Mouse (Mus musculus): Measurements from ENCODE around the gene Clrn2. TPM values are rescaled to one million over a fixed set of nuclear protein-coding genes. Genes with fewer than 3 reads are reported as not detected.

Gene Clrn2
- total and polyA plus RNA-seq, 2 experiments = not detected

DNA sequence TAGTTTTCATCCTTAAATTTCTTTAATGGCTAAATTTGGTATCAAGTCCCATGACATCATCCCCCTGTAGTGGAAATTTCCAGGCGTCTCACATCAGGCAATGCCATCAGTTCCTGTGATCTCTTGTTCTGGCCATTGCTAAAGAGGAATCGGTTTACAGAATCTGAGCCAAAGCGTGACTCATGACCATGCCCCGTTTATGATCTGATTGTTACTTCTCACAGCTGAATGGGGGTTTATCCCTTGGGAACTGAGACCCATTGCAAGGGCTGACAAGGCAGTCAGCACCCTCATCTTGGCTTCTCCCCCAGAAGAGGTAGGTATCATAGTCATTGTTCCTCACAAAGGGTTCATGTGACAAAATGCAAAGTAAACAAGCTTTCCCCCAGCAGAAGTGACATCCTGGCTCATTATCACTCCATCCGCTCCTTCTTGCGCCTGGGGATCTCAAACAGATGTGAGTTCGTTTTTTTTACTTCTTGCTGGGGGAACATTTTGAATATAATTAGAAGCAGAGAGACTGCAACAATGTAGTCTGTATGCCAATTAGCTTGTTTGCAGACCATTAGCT is 19.4 kb downstream of the Clrn2 start:
- TF ChIP-seq POLR2A (IDR thresholded peaks at IDR 0.05; ENCODE audit: extremely low read depth, insufficient read depth, low read length) = no peak
- TF ChIP-seq CTCF (IDR thresholded peaks at IDR 0.05; ENCODE audit: low read depth, low read length) = no peak
- peaks cover 13% of the 10 kb centered on the region for H3K4me1 ChIP-seq (ENCODE audit: control insufficient read depth, insufficient read depth, low read length)
- no peak overlapping the region for H3K9ac ChIP-seq (ENCODE audit: low read depth, low read length)
- no peak overlapping the region for H3K4me3 ChIP-seq (ENCODE audit: insufficient read depth, low read depth, low read length)
- no peaks in the 10 kb centered on the region for H3K36me3 ChIP-seq (ENCODE audit: control insufficient read depth, insufficient read depth, low read length)
- 32% methylated on average over 7 of the region's 7 CpGs for WGBS
- peak; percentile 46 for DNase-seq (ENCODE audit: extremely low read depth, low read depth, low spot score)
- no peaks in the 10 kb centered on the region for H3K79me2 ChIP-seq (ENCODE audit: control insufficient read depth, insufficient read depth, low read length)
- no peaks in the 10 kb centered on the region for H3K27me3 ChIP-seq (ENCODE audit: control insufficient read depth, insufficient read depth, low read length)
- no peak overlapping the region for H3K27ac ChIP-seq (replicated peaks; ENCODE audit: insufficient read depth, low read depth, low read length)

DNA sequence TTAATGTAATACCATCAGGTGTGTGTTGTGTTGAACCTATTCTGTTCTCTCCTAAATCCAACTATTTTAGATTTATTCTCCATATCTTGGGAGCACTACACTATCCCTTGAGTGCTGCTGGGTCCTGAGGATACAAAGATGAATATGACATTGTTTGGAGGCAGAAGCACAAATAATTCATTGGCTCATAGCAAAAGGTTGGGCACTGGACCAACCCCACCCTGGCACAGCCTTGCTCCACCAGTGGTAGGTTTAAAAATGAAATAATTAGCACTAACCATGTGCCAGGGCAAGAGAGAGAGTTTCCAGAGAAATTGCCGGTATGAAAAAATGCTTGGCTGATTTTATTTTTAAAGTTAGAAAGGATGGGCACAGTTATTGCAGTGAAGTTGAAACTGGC is 20.0 kb downstream of the Clrn2 start:
- no peak for DNase-seq (ENCODE audit: extremely low read depth, low read depth, low spot score)
- TF ChIP-seq POLR2A (IDR thresholded peaks at IDR 0.05; ENCODE audit: extremely low read depth, insufficient read depth, low read length) (no peak), CTCF (IDR thresholded peaks at IDR 0.05; ENCODE audit: low read depth, low read length) (no peak)
- H3K4me3 ChIP-seq (ENCODE audit: insufficient read depth, low read depth, low read length) = no peak overlapping the region
- no peaks in the 10 kb centered on the region for H3K27me3 ChIP-seq (ENCODE audit: control insufficient read depth, insufficient read depth, low read length)
- no peaks in the 10 kb centered on the region for H3K36me3 ChIP-seq (ENCODE audit: control insufficient read depth, insufficient read depth, low read length)
- H3K27ac ChIP-seq (replicated peaks; ENCODE audit: insufficient read depth, low read depth, low read length) = peak overlapping the region; percentile 47; the same call in 1 of the 2 replicates
- H3K4me1 ChIP-seq (ENCODE audit: control insufficient read depth, insufficient read depth, low read length) = peaks cover 13% of the 10 kb centered on the region
- 28% methylated on average over 1 of the region's 1 CpGs for WGBS
- no peak overlapping the region for H3K9ac ChIP-seq (ENCODE audit: low read depth, low read length)
- no peaks in the 10 kb centered on the region for H3K79me2 ChIP-seq (ENCODE audit: control insufficient read depth, insufficient read depth, low read length)

DNA sequence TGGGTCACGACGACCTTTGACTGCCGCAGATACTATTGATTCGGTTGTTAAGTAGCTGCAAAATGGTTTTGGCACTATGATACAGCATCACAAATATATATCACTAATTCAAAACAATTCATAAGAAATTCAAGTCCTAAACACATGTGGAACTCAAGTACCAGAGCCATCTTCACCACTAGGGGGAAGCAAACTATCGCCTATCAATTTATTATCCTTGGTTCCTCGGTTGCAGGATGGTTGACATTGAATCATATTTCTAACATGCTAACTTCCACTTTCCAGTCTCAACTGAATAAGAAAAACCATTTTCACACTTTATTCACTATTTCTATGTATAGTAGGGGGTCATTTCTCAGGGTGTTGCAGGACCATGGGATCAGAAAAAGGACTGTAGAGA is 20.7 kb downstream of the Clrn2 start:
- no peaks in the 10 kb centered on the region for H3K79me2 ChIP-seq (ENCODE audit: control insufficient read depth, insufficient read depth, low read length)
- peak; percentile 86 for DNase-seq (ENCODE audit: extremely low read depth, low read depth, low spot score)
- H3K27ac ChIP-seq (replicated peaks; ENCODE audit: insufficient read depth, low read depth, low read length) = 0 out of 2 replicates have a peak overlapping the region, but pooled peaks have one; percentile 46
- 17% methylated on average over 6 of the region's 6 CpGs for WGBS
- H3K36me3 ChIP-seq (ENCODE audit: control insufficient read depth, insufficient read depth, low read length) = no peaks in the 10 kb centered on the region
- no peak overlapping the region for H3K4me3 ChIP-seq (ENCODE audit: insufficient read depth, low read depth, low read length)
- H3K9ac ChIP-seq (ENCODE audit: low read depth, low read length) = no peak overlapping the region
- no peaks in the 10 kb centered on the region for H3K27me3 ChIP-seq (ENCODE audit: control insufficient read depth, insufficient read depth, low read length)
- H3K4me1 ChIP-seq (ENCODE audit: control insufficient read depth, insufficient read depth, low read length) = peaks cover 13% of the 10 kb centered on the region
- TF ChIP-seq CTCF (IDR thresholded peaks at IDR 0.05; ENCODE audit: low read depth, low read length) (peak; percentile 65), POLR2A (IDR thresholded peaks at IDR 0.05; ENCODE audit: extremely low read depth, insufficient read depth, low read length) (no peak)

DNA sequence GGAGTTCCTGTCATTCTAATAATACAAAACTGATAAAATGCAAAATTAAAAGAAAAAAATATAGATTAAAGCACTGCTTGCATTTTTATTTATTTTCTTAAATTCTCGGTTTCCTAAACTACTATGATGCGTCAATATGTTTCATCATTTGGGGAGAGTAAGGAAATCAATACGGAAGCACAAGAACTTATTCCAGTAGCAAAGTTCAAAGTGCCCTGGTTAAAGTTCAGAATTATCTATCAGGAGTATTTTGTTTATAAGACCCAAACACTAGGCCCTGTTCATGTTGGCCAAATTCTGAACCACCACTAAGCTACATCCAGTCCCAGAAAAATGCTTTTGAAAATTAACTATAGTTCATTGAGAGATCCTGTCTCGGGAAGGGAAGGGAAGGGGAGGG is 21.2 kb downstream of the Clrn2 start:
- Histone ChIP-seq H3K27ac (replicated peaks; ENCODE audit: insufficient read depth, low read depth, low read length) (no peak overlapping the region), H3K4me1 (ENCODE audit: control insufficient read depth, insufficient read depth, low read length) (peaks cover 13% of the 10 kb centered on the region), H3K36me3 (ENCODE audit: control insufficient read depth, insufficient read depth, low read length) (no peaks in the 10 kb centered on the region), H3K9ac (ENCODE audit: low read depth, low read length) (no peak overlapping the region), H3K27me3 (ENCODE audit: control insufficient read depth, insufficient read depth, low read length) (no peaks in the 10 kb centered on the region), H3K79me2 (ENCODE audit: control insufficient read depth, insufficient read depth, low read length) (no peaks in the 10 kb centered on the region), H3K4me3 (ENCODE audit: insufficient read depth, low read depth, low read length) (no peak overlapping the region)
- DNase-seq (ENCODE audit: extremely low read depth, low read depth, low spot score) = peak; percentile 96
- 25% methylated on average over 3 of the region's 4 CpGs for WGBS
- TF ChIP-seq POLR2A (IDR thresholded peaks at IDR 0.05; ENCODE audit: extremely low read depth, insufficient read depth, low read length) (no peak), CTCF (IDR thresholded peaks at IDR 0.05; ENCODE audit: low read depth, low read length) (no peak)

DNA sequence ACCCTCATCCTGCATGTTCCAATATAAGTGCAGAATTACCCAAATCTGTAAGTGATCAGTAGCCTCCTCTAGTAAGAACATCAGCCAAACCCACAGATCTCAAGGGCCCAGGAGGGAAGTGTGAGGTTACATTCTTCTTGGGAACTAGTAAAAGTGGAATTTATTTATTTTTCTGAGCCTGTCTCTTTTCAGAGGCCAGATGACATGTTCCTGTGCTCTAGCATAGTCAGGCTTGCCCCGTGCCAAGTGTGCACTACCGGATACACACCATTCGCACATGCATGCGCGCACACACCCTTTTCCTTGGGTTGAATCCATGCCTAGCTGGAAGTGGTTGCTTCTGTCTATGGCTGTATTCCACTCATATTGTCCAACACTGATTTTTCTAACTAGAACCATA is 22.2 kb downstream of the Clrn2 start:
- 93% methylated on average over 5 of the region's 5 CpGs for WGBS
- Histone ChIP-seq H3K4me1 (ENCODE audit: control insufficient read depth, insufficient read depth, low read length) (peaks cover 13% of the 10 kb centered on the region), H3K27ac (replicated peaks; ENCODE audit: insufficient read depth, low read depth, low read length) (peak overlapping the region; percentile 89), H3K36me3 (ENCODE audit: control insufficient read depth, insufficient read depth, low read length) (no peaks in the 10 kb centered on the region), H3K9ac (ENCODE audit: low read depth, low read length) (no peak overlapping the region), H3K4me3 (ENCODE audit: insufficient read depth, low read depth, low read length) (no peak overlapping the region), H3K79me2 (ENCODE audit: control insufficient read depth, insufficient read depth, low read length) (no peaks in the 10 kb centered on the region), H3K27me3 (ENCODE audit: control insufficient read depth, insufficient read depth, low read length) (no peaks in the 10 kb centered on the region)
- DNase-seq (ENCODE audit: extremely low read depth, low read depth, low spot score) = no peak
- TF ChIP-seq POLR2A (IDR thresholded peaks at IDR 0.05; ENCODE audit: extremely low read depth, insufficient read depth, low read length) (no peak), CTCF (IDR thresholded peaks at IDR 0.05; ENCODE audit: low read depth, low read length) (no peak)

DNA sequence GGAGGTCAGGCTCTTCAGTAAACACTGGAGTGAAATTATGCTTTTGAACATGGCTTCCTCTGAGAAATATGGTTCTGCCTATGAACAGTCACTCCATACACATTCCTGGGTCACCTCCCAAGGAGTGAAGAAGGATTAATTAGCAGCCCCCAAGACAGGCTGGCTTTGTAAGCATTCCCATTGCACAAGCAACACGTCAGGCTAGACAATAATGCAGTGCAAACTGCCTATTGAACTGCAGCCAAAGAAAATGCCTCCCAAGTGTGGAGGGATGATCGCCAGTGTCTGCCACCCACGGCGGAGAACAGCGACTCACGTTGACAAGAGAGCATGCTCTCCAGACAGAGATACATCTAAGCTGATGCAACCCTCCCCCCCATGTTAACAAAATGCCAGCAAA is 22.7 kb downstream of the Clrn2 start:
- no peak for DNase-seq (ENCODE audit: extremely low read depth, low read depth, low spot score)
- peaks cover 13% of the 10 kb centered on the region for H3K4me1 ChIP-seq (ENCODE audit: control insufficient read depth, insufficient read depth, low read length)
- H3K27me3 ChIP-seq (ENCODE audit: control insufficient read depth, insufficient read depth, low read length) = no peaks in the 10 kb centered on the region
- TF ChIP-seq POLR2A (IDR thresholded peaks at IDR 0.05; ENCODE audit: extremely low read depth, insufficient read depth, low read length) = no peak
- no peak for TF ChIP-seq CTCF (IDR thresholded peaks at IDR 0.05; ENCODE audit: low read depth, low read length)
- no peaks in the 10 kb centered on the region for H3K79me2 ChIP-seq (ENCODE audit: control insufficient read depth, insufficient read depth, low read length)
- WGBS = 21% methylated on average over 6 of the region's 6 CpGs
- no peaks in the 10 kb centered on the region for H3K36me3 ChIP-seq (ENCODE audit: control insufficient read depth, insufficient read depth, low read length)
- no peak overlapping the region for H3K9ac ChIP-seq (ENCODE audit: low read depth, low read length)
- no peak overlapping the region for H3K4me3 ChIP-seq (ENCODE audit: insufficient read depth, low read depth, low read length)
- H3K27ac ChIP-seq (replicated peaks; ENCODE audit: insufficient read depth, low read depth, low read length) = no peak overlapping the region
